Mouse (Mus musculus) stomach, embryonic 16.5 days (tissue): Measurements from ENCODE around the gene Tbxas1. TPM values are rescaled to one million over a fixed set of nuclear protein-coding genes. Genes with fewer than 3 reads are reported as not detected.

Experiments
- ATAC-seq: fragments of 200-750 bp; cut with Nextera tagmentation; 2 replicates; pipeline ENCODE4 v1.8.0; 2017; ENCODE audit warnings: moderate number of reproducible peaks, moderate TSS enrichment; ENCODE audit not compliant: insufficient read depth, low FRiP score
- H3K27ac ChIP-seq: fragments of 300-500 bp; sonication (generic); 2 replicates; pipeline ENCODE4 v1.5.1; 2014; ENCODE audit warnings: low read length
- H3K27me3 ChIP-seq: fragments of 300-500 bp; sonication (generic); 2 replicates; pipeline ENCODE4 v1.6.1; 2014; ENCODE audit warnings: low read length, control low read depth, mixed read lengths; ENCODE audit not compliant: control insufficient read depth, insufficient read depth
- H3K36me3 ChIP-seq: fragments of 300-500 bp; sonication (generic); 2 replicates; pipeline ENCODE4 v1.6.1; 2014; ENCODE audit warnings: low read length; ENCODE audit not compliant: control insufficient read depth, insufficient read depth
- H3K4me1 ChIP-seq: fragments of 300-500 bp; sonication (generic); 2 replicates; pipeline ENCODE4 v1.6.1; 2014; ENCODE audit warnings: low read length, control low read depth, mixed read lengths; ENCODE audit not compliant: control insufficient read depth, insufficient read depth
- H3K4me2 ChIP-seq: fragments of 300-500 bp; sonication (generic); 2 replicates; pipeline ENCODE4 v1.6.1; 2014; ENCODE audit warnings: low read depth, low read length, mixed read lengths
- H3K4me3 ChIP-seq: fragments of 300-500 bp; sonication (generic); replicated peaks from 2 replicates; pipeline ENCODE4 v1.5.1; 2014; ENCODE audit warnings: mild to moderate bottlenecking, low read length
- H3K9ac ChIP-seq: fragments of 300-500 bp; sonication (generic); 2 replicates; pipeline ENCODE4 v1.6.1; 2014; ENCODE audit warnings: low read length
- H3K9me3 ChIP-seq: fragments of 300-500 bp; sonication (generic); replicated peaks from 2 replicates; pipeline ENCODE4 v1.6.1; 2016; ENCODE audit warnings: low read length, control low read depth; ENCODE audit not compliant: control insufficient read depth
- WGBS: fragments of 180-500 bp; shearing (Covaris S2); extraction: QIAGEN DNeasy Blood & Tissue Kit; methylation state at CpG from one replicate; pipeline ENCODE4 v1.1.7; 2014; 5-methylcytosine and 5-hydroxymethylcytosine counted together
- polyA plus RNA-seq: library from polyadenylated mRNA; unstranded; fragments of >200 nt; fragmentation: Nextera tagmentation; extraction: Ambion mirVana; gene quantifications from 2 replicates; pipeline ENCODE4 v1.2.1, GENCODE M21; 2015

The Tbxas1 gene
- polyA plus RNA-seq, 1 experiment from 2014 or later = 4.4 TPM

- no peaks in the 10 kb centered on the region for H3K36me3 ChIP-seq
- H3K4me1 ChIP-seq = peaks cover 18% of the 10 kb centered on the region
- no peaks in the 10 kb centered on the region for H3K27me3 ChIP-seq
- H3K9me3 ChIP-seq = no peaks in the 10 kb centered on the region
- no peak for ATAC-seq
- WGBS = 88% methylated on average over 2 of the region's 2 CpGs
- H3K9ac ChIP-seq = no peak overlapping the region
- no peak overlapping the region for H3K27ac ChIP-seq
- no peak overlapping the region for H3K4me3 ChIP-seq
- no peak overlapping the region for H3K4me2 ChIP-seq
Observed at GRCm38 (mm10) chr6:38877674-38878073, 2.5 kb downstream of the Tbxas1 start.

GRCm38 (mm10) chr6:38881468-38881867 is 6.3 kb downstream of the Tbxas1 start:
- Histone ChIP-seq H3K4me1 (peaks cover 23% of the 10 kb centered on the region), H3K27ac (no peak overlapping the region), H3K27me3 (no peaks in the 10 kb centered on the region), H3K9me3 (no peaks in the 10 kb centered on the region), H3K9ac (no peak overlapping the region), H3K4me2 (no peak overlapping the region), H3K4me3 (no peak overlapping the region), H3K36me3 (no peaks in the 10 kb centered on the region)
- WGBS = 58% methylated on average over 2 of the region's 2 CpGs
- no peak for ATAC-seq

DNA sequence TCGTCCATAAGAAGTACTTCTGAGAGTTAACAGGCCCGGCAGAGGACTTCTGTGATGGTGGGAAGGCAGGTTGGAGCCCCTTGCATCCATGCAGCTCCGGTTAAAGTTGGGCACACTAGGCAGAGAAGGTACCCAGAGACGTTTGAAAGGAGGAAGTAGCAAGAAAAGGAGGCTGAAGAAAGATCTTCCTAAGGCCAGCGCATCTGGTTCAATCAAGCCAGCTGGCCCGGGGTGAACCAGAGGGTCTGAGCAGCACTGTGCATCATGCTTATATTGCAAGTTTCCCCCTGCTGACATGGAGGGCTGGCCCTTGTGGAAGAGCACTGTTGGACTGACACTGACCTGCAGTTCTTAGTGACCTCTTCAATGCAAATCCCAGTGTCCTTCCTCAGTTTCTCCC is 6.8 kb downstream of the Tbxas1 start:
- H3K9me3 ChIP-seq = no peaks in the 10 kb centered on the region
- H3K4me1 ChIP-seq = peaks cover 23% of the 10 kb centered on the region
- ATAC-seq = no peak
- H3K9ac ChIP-seq = no peak overlapping the region
- H3K4me2 ChIP-seq = no peak overlapping the region
- H3K27ac ChIP-seq = no peak overlapping the region; the same call in 1 of the 2 replicates
- H3K36me3 ChIP-seq = no peaks in the 10 kb centered on the region
- H3K4me3 ChIP-seq = no peak overlapping the region
- no peaks in the 10 kb centered on the region for H3K27me3 ChIP-seq
- 59% methylated on average over 6 of the region's 6 CpGs for WGBS

DNA sequence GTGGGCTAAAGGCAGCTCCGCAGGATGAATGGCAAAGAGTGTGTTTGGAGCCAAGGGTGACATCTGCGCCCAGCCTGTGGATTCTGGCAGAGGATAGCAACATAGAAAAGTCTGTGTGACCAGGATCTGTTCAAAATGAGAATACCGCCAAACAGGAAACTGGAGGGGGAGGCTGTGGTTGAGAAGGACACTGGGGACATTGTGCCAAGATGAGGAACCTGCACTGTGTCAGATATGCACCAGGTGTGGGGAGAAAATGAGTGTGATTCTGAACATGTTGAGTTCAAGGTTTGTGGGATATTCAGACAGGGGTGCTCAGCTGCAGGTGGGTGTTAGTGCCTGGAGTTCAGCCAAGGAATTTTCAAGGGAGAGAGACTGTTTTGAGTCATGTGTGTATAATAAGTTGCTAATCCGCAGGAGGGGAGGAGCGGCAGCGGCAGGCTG is 7.5 kb downstream of the Tbxas1 start:
- peaks cover 19% of the 10 kb centered on the region for H3K4me1 ChIP-seq
- no peaks in the 10 kb centered on the region for H3K36me3 ChIP-seq
- peak overlapping the region; percentile 71 for H3K27ac ChIP-seq
- H3K4me2 ChIP-seq = 0 out of 2 replicates have a peak overlapping the region, but pooled peaks have one; percentile 10
- H3K9ac ChIP-seq = no peak overlapping the region
- no peak overlapping the region for H3K4me3 ChIP-seq
- 32% methylated on average over 6 of the region's 6 CpGs for WGBS
- H3K9me3 ChIP-seq = no peaks in the 10 kb centered on the region
- H3K27me3 ChIP-seq = no peaks in the 10 kb centered on the region
- ATAC-seq = 0 out of 2 replicates have a peak, but pooled peaks have one; percentile 30

- Histone ChIP-seq H3K27me3 (no peaks in the 10 kb centered on the region), H3K9ac (no peak overlapping the region), H3K4me3 (no peak overlapping the region), H3K36me3 (no peaks in the 10 kb centered on the region), H3K27ac (peak overlapping the region; percentile 71), H3K4me1 (peaks cover 19% of the 10 kb centered on the region), H3K9me3 (no peaks in the 10 kb centered on the region), H3K4me2 (no peak overlapping the region)
- peak; percentile 58; the same call in 1 of the 2 replicates for ATAC-seq
- 63% methylated on average over 3 of the region's 3 CpGs for WGBS
Observed at GRCm38 (mm10) chr6:38884482-38884881, 9.3 kb downstream of the Tbxas1 start.

DNA sequence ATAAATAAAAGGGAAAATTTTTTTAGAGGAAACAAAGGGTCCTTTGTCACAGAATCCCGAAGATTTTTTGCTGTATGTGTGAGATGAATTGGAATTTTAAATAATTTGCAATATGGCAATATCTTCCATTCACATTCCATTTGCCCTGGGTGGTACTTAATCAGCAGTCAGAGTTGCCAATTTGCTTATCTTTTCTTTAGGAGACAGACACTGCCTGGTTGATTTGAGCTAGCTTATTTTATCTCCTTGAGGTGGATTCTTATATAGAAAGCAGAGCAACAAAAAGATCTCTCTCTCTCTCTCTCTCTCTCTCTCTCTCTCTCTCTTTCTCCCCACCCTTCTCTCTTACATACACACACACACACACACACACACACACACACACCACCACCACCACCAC is 9.9 kb downstream of the Tbxas1 start:
- Histone ChIP-seq H3K4me3 (no peak overlapping the region), H3K36me3 (no peaks in the 10 kb centered on the region), H3K9ac (no peak overlapping the region), H3K27ac (no peak overlapping the region), H3K4me2 (no peak overlapping the region), H3K27me3 (no peaks in the 10 kb centered on the region), H3K9me3 (no peaks in the 10 kb centered on the region), H3K4me1 (peaks cover 19% of the 10 kb centered on the region)
- WGBS = 46% methylated on average over 1 of the region's 1 CpGs
- ATAC-seq = no peak

- 81% methylated on average over 4 of the region's 4 CpGs for WGBS
- H3K27me3 ChIP-seq = no peaks in the 10 kb centered on the region
- H3K4me3 ChIP-seq = no peak overlapping the region
- ATAC-seq = no peak
- peaks cover 15% of the 10 kb centered on the region for H3K4me1 ChIP-seq
- no peak overlapping the region for H3K27ac ChIP-seq
- H3K36me3 ChIP-seq = no peaks in the 10 kb centered on the region
- H3K4me2 ChIP-seq = no peak overlapping the region
- H3K9me3 ChIP-seq = no peaks in the 10 kb centered on the region
- no peak overlapping the region for H3K9ac ChIP-seq
Observed at GRCm38 (mm10) chr6:38887436-38887835, 12.2 kb downstream of the Tbxas1 start.

DNA sequence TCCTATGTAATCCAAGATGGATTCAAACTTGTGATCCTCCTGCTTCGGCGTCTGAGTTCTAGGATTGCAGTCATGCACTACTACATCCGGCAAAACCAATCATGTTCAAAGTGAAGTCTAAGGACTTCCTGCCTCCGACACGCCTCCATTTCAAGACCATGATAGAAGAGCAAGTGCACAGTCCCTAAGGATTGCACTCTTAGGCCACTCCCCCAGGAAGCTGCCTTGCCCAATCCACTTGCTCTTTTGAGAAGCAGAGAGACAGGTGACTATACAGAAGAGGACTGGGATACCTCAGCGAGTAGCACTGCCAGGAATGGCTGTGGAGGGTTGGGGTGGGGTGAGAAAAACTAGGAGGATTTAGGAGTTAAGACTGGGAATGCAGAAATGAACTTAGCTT is 14.0 kb downstream of the Tbxas1 start:
- Histone ChIP-seq H3K9ac (no peak overlapping the region), H3K4me3 (no peak overlapping the region), H3K9me3 (no peaks in the 10 kb centered on the region), H3K4me1 (no peaks in the 10 kb centered on the region), H3K4me2 (no peak overlapping the region), H3K27me3 (no peaks in the 10 kb centered on the region), H3K36me3 (no peaks in the 10 kb centered on the region), H3K27ac (no peak overlapping the region)
- 77% methylated on average over 6 of the region's 6 CpGs for WGBS
- ATAC-seq = no peak

DNA sequence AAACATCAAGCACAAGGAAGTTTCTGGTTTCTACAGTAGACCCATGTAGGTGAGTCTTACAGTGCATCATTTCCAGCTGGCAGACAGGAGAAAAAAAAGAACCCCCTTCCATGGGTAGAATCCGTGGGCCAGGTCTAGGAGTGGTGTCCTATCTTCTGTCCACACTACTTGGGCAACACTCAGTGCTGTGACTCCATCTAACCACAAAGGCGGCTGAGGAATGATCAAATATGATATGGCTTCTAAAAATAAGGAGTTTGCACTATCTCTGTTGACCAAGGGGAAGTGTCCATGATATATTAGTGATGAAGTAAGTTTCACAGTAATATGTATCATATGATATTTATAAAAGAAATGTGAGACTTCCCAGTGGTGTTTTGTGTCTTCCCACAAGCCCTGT is 16.8 kb downstream of the Tbxas1 start:
- H3K9me3 ChIP-seq = no peaks in the 10 kb centered on the region
- no peak overlapping the region for H3K4me3 ChIP-seq
- H3K4me1 ChIP-seq = 0 out of 2 replicates have a peak, but pooled peaks cover 1% of the 10 kb centered on the region
- H3K36me3 ChIP-seq = no peaks in the 10 kb centered on the region
- 58% methylated on average over 2 of the region's 2 CpGs for WGBS
- ATAC-seq = no peak
- H3K27ac ChIP-seq = no peak overlapping the region
- H3K9ac ChIP-seq = no peak overlapping the region
- no peaks in the 10 kb centered on the region for H3K27me3 ChIP-seq
- no peak overlapping the region for H3K4me2 ChIP-seq

DNA sequence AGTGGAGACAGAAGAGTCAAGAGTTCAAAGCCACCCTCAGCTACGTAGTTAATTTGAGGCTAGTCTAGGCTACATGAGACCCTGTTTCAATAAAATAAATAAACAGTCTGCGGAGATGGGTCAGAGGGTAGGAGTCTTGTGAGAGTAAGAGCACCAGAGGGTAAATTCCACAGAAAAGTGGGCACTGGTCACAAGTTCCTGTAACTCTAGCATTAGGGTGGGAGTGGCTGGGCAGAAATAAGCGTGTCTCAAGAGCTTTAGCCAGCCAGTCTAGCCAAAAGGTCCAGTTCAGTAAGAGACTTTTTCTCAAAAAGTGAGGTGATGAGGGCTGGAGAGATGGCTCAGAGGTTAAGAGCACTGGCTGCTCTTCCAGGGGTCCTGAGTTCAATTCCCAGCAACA is 18.4 kb downstream of the Tbxas1 start:
- no peak overlapping the region for H3K4me3 ChIP-seq
- H3K9ac ChIP-seq = no peak overlapping the region
- H3K9me3 ChIP-seq = no peaks in the 10 kb centered on the region
- H3K36me3 ChIP-seq = no peaks in the 10 kb centered on the region
- H3K27me3 ChIP-seq = no peaks in the 10 kb centered on the region
- 65% methylated on average over 3 of the region's 3 CpGs for WGBS
- no peak overlapping the region for H3K4me2 ChIP-seq
- no peak overlapping the region for H3K27ac ChIP-seq
- H3K4me1 ChIP-seq = 0 out of 2 replicates have a peak, but pooled peaks cover 3% of the 10 kb centered on the region
- ATAC-seq = no peak
